Mouse (Mus musculus) spleen, adult 2 months (tissue): ENCODE results near the gene Ppm1h. TPM values are rescaled to one million over a fixed set of nuclear protein-coding genes. Genes with fewer than 3 reads are reported as not detected.

ENCODE experiments used
- DNase-seq, 2 experiments: peaks; one replicate each; pipeline versions ENCODE4 v3.0.0 to v3.0.0-alpha.2; 2012 to 2021; ENCODE audit warnings: low spot score in 2 of 2, low read depth in 1 of 2
- H3K27ac ChIP-seq: fragments of 200-500 bp; 2 replicates; pipeline ENCODE4 v1.5.1; 2012; ENCODE audit warnings: low read length, inconsistent platforms; ENCODE audit not compliant: insufficient read depth
- H3K27me3 ChIP-seq: fragments of 200-500 bp; 2 replicates; pipeline ENCODE4 v1.6.1; 2012; ENCODE audit warnings: mild to moderate bottlenecking, moderate library complexity, low read length, inconsistent platforms; ENCODE audit not compliant: control insufficient read depth, insufficient read depth
- H3K36me3 ChIP-seq: fragments of 200-500 bp; 2 replicates; pipeline ENCODE4 v1.6.1; 2012; ENCODE audit warnings: mild to moderate bottlenecking, low read length, inconsistent platforms; ENCODE audit not compliant: control insufficient read depth, insufficient read depth
- H3K4me1 ChIP-seq: fragments of 200-500 bp; 2 replicates; pipeline ENCODE4 v1.6.1; 2011; ENCODE audit warnings: inconsistent platforms; ENCODE audit not compliant: control insufficient read depth, insufficient read depth, insufficient read length
- H3K4me3 ChIP-seq: fragments of 200-500 bp; 2 replicates; pipeline ENCODE4 v1.5.1; 2011; ENCODE audit warnings: mild to moderate bottlenecking, inconsistent platforms; ENCODE audit not compliant: insufficient read depth, insufficient read length; ENCODE audit errors: extremely low read depth
- CTCF ChIP-seq: fragments of 200-500 bp; IDR thresholded peaks from 2 replicates; pipeline ENCODE4 v1.5.1; 2011; ENCODE audit warnings: mild to moderate bottlenecking, inconsistent platforms; ENCODE audit not compliant: insufficient read depth, insufficient read length, insufficient replicate concordance; ENCODE audit errors: extremely low read depth
- POLR2A ChIP-seq: fragments of 200-500 bp; IDR thresholded peaks from 2 replicates; pipeline ENCODE4 v1.6.1; 2011; ENCODE audit warnings: low read depth, low read length, inconsistent platforms
- WGBS: fragments of 180-500 bp; shearing (Covaris S2); methylation state at CpG from one replicate; pipeline ENCODE4 v1.1.7; 2018; 5-methylcytosine and 5-hydroxymethylcytosine counted together
- polyA plus RNA-seq: library from polyadenylated mRNA; depleted of rRNA; stranded (reverse); fragments of >200 nt; gene quantifications from 2 replicates; pipeline ENCODE4 v1.2.3, GENCODE M21; 2012

Gene Ppm1h
- polyA plus RNA-seq, 1 experiment: 9.7 TPM

DNA sequence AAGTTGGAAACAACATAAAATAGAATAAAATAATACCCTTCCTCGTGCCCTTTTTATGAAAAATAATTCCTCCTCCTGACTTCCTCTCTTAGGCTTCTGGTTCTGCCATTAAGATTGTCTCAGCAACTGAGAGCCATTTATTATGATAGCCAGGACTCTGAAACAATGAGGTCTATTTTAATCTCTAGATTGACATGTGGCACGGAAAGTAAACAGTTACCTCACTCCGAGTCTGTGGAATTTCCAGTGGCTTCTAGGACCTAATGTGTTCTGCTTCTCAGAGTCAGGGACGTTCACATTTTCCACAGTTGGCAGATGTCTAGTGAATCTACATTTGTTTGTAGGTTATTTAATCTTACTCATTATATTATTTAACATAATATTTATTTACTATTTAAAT is 87.0 kb downstream of the Ppm1h start:
- Histone ChIP-seq H3K27ac (no peak overlapping the region), H3K4me1 (peaks cover 3% of the 10 kb centered on the region; the same call in 1 of the 2 replicates), H3K36me3 (no peaks in the 10 kb centered on the region), H3K4me3 (no peak overlapping the region), H3K27me3 (no peaks in the 10 kb centered on the region)
- TF ChIP-seq CTCF: no peak
- TF ChIP-seq POLR2A: no peak
- no peak for DNase-seq
- 74% methylated on average over 4 of the region's 4 CpGs for WGBS

DNA sequence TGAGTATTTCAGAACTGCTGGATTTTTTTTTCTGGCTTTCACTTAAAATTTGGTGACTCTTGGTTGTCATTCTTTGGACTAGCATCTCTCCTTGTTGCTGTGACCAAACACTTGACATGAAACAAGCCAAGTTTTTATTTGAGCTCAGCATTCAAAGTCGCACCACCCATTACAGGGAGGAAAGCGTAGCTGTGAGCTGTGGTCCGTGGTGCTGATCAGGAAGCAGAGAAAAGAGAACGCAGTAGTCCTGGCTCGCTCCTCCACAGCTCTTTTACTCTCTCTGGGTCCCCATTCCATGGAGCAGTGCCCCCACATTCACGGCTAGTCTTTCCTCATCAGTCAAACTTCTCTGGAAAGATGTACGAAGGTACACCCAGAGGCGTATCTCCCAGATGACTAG is 87.4 kb downstream of the Ppm1h start:
- Histone ChIP-seq H3K4me3 (no peak overlapping the region), H3K4me1 (no peaks in the 10 kb centered on the region), H3K36me3 (no peaks in the 10 kb centered on the region), H3K27me3 (no peaks in the 10 kb centered on the region), H3K27ac (no peak overlapping the region)
- DNase-seq: no peak
- 86% methylated on average over 8 of the region's 8 CpGs for WGBS
- no peak for TF ChIP-seq POLR2A
- TF ChIP-seq CTCF: no peak

DNA sequence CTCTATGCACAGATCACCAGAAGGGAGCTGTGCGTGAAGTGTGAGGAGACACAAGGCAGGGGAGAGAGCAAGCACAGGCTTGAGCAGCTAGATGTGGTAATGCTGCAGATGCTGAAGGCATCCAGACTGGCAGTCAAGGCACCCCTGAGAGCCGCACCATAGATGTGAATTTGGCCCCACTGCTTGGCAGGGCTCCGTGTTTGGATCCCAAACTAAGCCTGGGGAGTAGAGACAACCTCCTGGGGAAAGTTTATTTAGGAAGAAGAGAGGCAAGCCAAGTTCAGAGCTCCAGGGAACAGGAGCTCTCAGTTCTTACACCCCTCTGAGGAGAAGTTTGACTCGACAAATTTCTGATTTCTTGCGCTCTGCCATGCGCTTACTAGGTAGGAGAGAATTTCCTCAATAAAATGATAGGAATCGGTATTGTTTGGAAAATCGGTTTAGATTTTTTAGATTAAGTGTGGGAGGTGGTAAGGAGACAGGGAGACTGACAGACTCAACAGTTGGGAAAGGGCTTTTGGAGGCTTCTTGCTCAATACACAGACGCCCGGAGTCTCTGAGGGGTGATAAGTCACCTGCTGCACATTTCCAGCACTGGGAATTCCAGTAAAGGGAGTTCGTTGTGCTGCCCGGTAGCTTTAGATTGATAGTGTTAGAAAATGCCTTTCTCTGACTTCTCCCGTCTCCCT is 89.8 kb downstream of the Ppm1h start:
- no peak for DNase-seq
- TF ChIP-seq POLR2A (no peak), CTCF (no peak)
- Histone ChIP-seq H3K4me1 (no peaks in the 10 kb centered on the region), H3K36me3 (no peaks in the 10 kb centered on the region), H3K4me3 (no peak overlapping the region), H3K27ac (no peak overlapping the region), H3K27me3 (no peaks in the 10 kb centered on the region)
- WGBS: 90% methylated on average over 13 of the region's 13 CpGs

DNA sequence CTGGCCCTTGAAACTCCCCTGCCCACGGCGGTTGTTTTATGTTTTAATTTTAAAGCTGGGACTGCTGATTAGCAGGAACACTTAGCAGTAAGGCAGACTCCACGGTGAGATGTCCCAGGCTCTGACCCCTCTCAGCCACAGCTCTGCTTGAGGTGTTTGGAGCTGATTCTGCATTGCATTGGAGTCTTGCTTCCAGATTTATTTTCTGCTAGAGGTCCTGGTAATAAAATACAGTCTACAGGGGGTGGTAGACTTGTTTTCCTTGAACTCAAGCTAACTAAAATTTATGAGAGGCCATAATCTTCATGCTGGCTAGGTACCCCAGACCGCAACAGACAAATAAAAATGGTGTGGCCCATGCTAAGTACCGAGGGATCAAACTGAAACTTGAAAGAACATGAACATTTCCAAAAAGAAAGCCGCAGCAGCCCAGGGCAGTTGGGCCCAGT is 90.4 kb downstream of the Ppm1h start:
- H3K27me3 ChIP-seq: no peaks in the 10 kb centered on the region
- H3K4me1 ChIP-seq: no peaks in the 10 kb centered on the region
- TF ChIP-seq CTCF: no peak
- no peak for TF ChIP-seq POLR2A
- H3K36me3 ChIP-seq: no peaks in the 10 kb centered on the region
- DNase-seq: no peak
- H3K27ac ChIP-seq: no peak overlapping the region
- no peak overlapping the region for H3K4me3 ChIP-seq
- WGBS: 88% methylated on average over 6 of the region's 6 CpGs

DNA sequence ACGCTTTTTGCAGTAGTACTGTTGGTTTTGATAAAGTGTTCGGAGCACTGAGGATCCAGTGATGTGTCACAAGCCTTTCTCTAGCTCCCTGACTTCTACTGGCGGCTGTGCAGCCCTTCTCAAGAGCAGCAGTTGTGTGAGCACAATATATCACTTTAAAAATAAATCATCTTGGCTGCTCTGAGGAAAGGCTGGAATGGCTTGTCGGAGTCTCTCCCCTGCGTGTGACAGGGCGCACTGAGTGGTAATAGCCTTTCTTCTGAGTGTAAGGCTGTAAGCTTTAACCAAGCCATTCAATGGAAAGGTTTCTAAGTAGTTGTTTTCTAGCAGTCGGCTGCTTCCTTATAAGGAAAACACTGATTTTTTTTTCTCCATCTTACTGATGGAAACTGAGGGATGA is 91.8 kb downstream of the Ppm1h start:
- H3K27ac ChIP-seq: no peak overlapping the region
- WGBS: 90% methylated on average over 7 of the region's 7 CpGs
- TF ChIP-seq CTCF (no peak), POLR2A (no peak)
- no peak for DNase-seq
- H3K4me3 ChIP-seq: no peak overlapping the region
- no peaks in the 10 kb centered on the region for H3K4me1 ChIP-seq
- no peaks in the 10 kb centered on the region for H3K36me3 ChIP-seq
- H3K27me3 ChIP-seq: no peaks in the 10 kb centered on the region

DNA sequence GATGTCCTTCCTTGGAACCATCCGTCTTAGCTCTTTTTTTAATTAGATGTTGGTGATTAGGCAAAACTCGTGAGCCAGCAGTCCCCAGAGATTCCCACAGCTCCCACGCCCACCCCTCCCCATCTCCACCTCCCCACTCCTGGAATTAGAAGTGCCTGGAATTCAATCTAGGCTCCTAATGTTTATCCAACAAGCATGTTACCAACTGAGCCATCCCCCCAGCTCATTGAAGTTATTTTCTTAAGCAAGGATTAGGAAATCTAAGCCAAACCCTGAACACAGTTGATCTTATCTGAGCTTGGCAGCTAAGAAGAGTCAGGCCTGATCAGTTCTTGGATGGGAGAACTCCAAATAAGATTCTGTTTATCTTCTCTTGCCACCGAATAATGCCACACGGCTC is 92.4 kb downstream of the Ppm1h start:
- Histone ChIP-seq H3K36me3 (no peaks in the 10 kb centered on the region), H3K27me3 (no peaks in the 10 kb centered on the region), H3K4me1 (no peaks in the 10 kb centered on the region), H3K4me3 (no peak overlapping the region), H3K27ac (no peak overlapping the region)
- no peak for DNase-seq
- TF ChIP-seq POLR2A (no peak), CTCF (no peak)
- 87% methylated on average over 5 of the region's 5 CpGs for WGBS

DNA sequence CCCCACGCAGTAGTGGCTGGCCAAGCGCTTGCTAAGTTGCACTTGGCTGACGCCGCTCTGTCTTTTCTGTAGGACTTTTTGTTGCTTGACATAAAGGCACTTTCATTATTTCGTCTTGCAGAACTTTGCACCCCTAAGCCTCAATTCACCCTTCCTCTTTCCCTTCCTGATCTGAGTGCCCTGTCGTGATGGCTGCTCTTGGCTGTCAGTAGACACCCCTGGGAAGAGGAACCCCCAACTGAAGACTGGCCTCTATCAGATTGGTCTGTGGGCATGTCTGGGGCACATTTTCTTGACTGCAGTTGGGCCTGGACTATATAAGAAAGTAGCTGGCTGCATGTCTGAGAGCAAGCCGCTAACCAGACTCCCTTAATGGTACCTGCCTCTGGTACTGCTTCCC is 95.6 kb downstream of the Ppm1h start:
- TF ChIP-seq POLR2A: no peak
- no peak for TF ChIP-seq CTCF
- 44% methylated on average over 7 of the region's 7 CpGs for WGBS
- DNase-seq: no peak

More for the DNA sequence above, 95.6 kb downstream of the Ppm1h start:
- Histone ChIP-seq H3K4me1 (no peaks in the 10 kb centered on the region), H3K36me3 (no peaks in the 10 kb centered on the region), H3K27ac (no peak overlapping the region; the same call in 1 of the 2 replicates), H3K4me3 (no peak overlapping the region), H3K27me3 (no peaks in the 10 kb centered on the region)
